Mouse (Mus musculus) ES-Bruce4 (cell line): ENCODE measurements around the gene Ccr1.

Experiments used
- CTCF ChIP-seq: IDR thresholded peaks from one replicate; pipeline ENCODE4 v1.8.1; 2011; ENCODE audit warnings: low read depth, low read length
- POLR2A ChIP-seq: IDR thresholded peaks from one replicate; pipeline ENCODE4 v1.8.1; 2011; ENCODE audit warnings: low read length; ENCODE audit not compliant: insufficient read depth

DNA sequence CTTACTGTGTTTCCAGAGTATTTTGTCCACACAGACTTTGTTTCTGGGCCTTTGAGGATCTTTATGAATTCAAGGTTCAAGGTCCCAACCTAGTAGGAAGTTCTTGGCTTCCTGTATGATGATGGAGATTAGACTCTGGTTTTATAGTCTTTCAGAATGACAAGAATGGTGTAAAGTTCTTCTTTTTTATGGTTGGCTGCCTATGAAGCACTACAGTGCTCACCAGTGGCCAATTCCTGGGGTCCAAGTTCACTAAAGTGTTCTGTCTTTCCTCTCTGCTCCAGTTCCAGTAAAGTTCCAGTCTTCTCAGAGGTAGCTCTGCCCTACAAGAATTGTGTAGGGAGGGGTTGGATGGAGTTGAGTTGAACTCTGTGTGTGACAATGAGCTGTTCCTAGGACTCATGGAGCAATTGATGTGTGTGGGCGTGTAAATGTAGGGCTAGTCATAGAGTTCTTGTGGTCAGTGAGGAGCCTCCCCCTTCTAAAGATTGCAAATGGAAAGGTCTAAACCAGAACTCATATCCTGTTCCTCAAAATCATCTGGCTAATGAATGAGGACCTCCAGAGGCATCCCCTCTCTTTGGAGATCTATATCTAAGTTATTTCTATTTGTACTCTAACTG is at the start of gene Ccr1:
- TF ChIP-seq POLR2A, result no peak
- TF ChIP-seq CTCF, result no peak
